Mouse (Mus musculus): Measurements from ENCODE around the gene Mrap2.

Mrap2 gene

DNA sequence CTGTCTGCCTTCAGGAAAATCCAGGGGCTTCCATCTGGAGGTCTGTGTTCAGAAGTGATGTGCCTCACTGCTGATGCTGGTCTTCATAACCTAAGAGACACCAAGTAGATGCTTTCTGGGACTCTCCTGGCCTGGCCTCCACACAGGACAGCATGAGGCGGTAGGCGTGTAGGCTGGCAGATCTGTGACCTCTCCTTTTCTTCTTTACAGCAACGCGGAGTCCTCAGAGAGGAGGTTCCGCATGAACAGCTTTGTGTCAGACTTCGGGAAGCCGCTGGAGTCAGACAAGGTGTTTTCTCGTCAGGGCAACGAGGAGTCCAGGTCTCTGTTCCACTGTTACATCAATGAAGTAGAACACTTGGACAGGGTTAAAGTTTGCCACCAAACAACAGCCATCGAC lies 38.1 kb downstream of the Mrap2 start:
- no peak for DNase-seq (ENCODE audit: low spot score)

- no peak for DNase-seq (ENCODE audit: low spot score)
Measured at GRCm38 (mm10) chr9:87187336-87187735, 43.2 kb downstream of the Mrap2 start.

DNA sequence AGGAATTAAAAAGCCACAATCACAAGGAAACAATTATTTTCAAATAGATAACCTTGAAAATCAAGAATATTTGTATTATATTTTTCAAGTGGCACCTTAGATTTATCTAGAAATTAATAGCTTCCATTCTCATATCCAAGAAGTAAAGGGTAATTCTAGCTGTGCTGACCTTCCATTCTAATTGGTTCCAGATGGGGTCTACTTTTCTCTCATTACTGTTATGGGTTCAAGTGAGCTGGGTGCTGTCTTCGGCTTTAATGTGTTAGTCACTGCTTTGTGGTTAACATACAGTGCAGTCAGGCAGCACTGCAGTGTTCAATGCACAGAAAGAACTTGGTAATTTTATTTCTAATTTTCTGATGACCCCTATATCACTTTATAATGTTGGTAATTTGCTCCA lies 49.6 kb downstream of the Mrap2 start:
- DNase-seq (ENCODE audit: low spot score), result no peak

DNA sequence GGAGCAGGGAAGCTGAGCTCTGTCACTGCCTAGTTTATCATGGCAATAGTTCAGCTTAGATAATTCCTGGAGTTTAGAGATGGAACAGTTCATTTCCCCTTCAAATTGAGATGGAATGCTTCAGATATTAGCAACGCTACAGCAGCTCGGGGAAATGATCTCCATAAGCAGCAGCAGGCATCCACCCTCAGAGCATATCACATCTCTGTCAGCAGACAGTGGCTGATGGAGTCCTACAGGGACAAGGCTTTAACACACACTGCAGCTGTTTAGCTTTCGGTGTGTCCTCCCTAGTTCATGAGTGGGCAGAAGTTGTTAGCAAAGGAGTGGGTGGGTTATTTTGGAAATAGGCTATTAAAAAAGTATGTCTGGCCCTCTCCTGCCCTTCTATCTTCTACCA lies 53.2 kb downstream of the Mrap2 start:
- no peak for DNase-seq (ENCODE audit: low spot score)

DNA sequence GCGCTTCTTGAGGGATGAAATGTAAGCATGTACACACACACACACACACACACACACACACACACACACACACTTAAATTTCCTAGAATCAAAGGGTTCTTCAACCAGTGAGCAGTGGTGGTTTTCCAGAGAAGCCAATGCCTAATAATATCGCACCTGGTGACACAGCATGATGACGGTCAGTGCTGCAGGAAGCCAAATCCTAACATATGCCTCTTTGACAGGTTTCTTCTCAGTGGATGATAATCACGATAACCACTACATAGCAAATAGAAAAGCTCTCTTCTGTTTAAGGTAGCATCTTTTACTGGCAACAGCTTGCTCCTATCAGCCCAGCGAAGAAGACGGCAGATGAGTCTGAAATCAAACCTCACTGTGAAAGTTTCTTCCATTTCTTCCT lies 53.9 kb downstream of the Mrap2 start:
- no peak for DNase-seq (ENCODE audit: low spot score)

DNA sequence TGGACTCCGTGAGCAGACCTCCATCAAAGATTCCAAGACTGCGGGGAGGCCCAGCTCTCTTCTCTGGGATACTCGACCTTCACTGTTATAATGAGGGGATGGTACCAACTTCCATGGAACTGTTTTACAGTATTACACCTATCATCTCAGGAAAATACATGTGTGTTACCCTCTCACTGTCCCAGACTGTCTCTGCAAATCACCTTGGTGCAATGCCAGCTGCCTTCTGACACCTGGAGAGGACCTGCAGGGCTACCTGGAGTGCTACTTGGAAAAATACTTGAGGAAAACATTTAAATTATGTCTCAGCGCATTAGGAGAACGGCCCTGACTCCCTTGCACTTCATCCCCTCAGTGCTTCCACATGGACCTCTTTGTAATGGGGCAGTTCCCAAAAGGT lies 56.3 kb downstream of the Mrap2 start:
- no peak for DNase-seq (ENCODE audit: low spot score)

GRCm38 (mm10) chr9:87200919-87201318 lies 56.8 kb downstream of the Mrap2 start:
- no peak for DNase-seq (ENCODE audit: low spot score)

DNA sequence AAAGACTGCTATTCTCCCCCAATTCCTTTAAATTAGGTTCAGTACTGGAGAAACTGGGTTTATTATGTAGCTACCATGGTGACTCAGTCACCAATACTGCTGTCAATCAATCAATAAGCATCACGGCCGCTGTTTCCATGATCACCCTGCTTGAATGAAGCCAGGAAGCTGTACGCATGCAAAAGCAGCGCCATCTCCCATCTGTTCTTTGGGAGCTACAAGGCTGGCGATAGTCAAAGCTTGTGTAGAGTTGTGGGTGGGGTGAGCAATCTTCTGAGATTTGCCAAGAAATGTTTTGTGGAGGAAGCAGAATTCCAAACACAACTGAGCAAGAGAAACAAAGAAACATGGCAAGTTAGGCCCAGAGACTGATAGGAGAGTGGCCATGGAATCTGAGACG lies 58.3 kb downstream of the Mrap2 start:
- no peak for DNase-seq (ENCODE audit: low spot score)

- DNase-seq (ENCODE audit: low spot score), result no peak
Measured at GRCm38 (mm10) chr9:87210830-87211339, 66.8 kb downstream of the Mrap2 start.

DNA sequence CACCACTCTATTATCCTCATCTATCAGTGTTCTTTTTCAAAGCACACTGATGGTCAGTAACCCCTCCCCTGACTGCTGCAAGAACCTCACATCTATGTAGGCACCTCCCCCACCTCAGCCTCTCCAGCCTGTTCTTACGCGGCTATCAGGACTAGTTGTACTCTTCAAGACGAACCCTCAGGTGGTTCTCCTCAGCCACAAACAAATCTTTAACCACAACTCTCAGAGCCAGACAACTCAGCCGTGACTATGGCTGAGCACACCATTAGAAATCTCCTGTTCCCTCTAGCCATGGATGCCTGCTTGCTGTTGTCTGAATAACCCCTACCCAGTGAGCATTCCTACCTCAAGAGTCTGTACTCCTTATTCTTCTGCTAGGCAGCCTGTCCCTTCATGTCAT lies 69.1 kb downstream of the Mrap2 start:
- DNase-seq (ENCODE audit: low spot score), result no peak
